In genomic region chr5:51169828-51170227, GRCm38 (mm10) we compare ENCODE assay signal across 28 mouse cellular contexts.
"Had no signal": no experiment of that assay in that cellular context is flagged by ENCODE, and none has a peak within 500 bp of the region (broad histone marks: within the 10 kb centered on the region; RNA-seq: fewer than 3 reads in every experiment).

No protein-coding gene starts in this region.

- H3K4me1 ChIP-seq: heart, embryonic 13.5 days; heart, embryonic 15.5 days; hindbrain, embryonic 13.5 days; hindbrain, embryonic 15.5 days; liver, embryonic 13.5 days; liver, embryonic 15.5 days had no signal

- H3K4me3 ChIP-seq: heart, adult 2 months; heart, embryonic 13.5 days; heart, embryonic 15.5 days; hindbrain, embryonic 13.5 days; hindbrain, embryonic 15.5 days; kidney, embryonic 15.5 days; layer of hippocampus, adult 2 months; limb, embryonic 12.5 days; liver, embryonic 13.5 days; liver, embryonic 15.5 days had no signal

- H3K4me2 ChIP-seq: heart, embryonic 11.5 days; heart, embryonic 13.5 days; heart, embryonic 15.5 days; hindbrain, embryonic 13.5 days; hindbrain, embryonic 15.5 days; kidney, embryonic 15.5 days; limb, embryonic 12.5 days; liver, embryonic 11.5 days; liver, embryonic 13.5 days; liver, embryonic 15.5 days had no signal

- H3K27me3 ChIP-seq: heart, embryonic 13.5 days; heart, embryonic 15.5 days; hindbrain, embryonic 13.5 days; hindbrain, embryonic 15.5 days; kidney, embryonic 15.5 days; limb, embryonic 12.5 days; liver, embryonic 13.5 days; liver, embryonic 15.5 days had no signal

- H3K27ac ChIP-seq: heart, adult 2 months; heart, embryonic 13.5 days; heart, embryonic 15.5 days; hindbrain, embryonic 13.5 days; hindbrain, embryonic 15.5 days; hindbrain, postnatal 0 days; kidney, embryonic 15.5 days; kidney, postnatal 0 days; layer of hippocampus, adult 2 months; limb, embryonic 12.5 days; liver, embryonic 13.5 days; liver, embryonic 15.5 days had no signal

- DNase-seq: gastrocnemius, postnatal 14 days; gastrocnemius, postnatal 36 days; heart, adult 11 months; heart, adult 2 months; heart, postnatal 14 days; heart, postnatal 36 days; kidney, adult 11 months; kidney, adult 2 months; kidney, adult 9 months; kidney, postnatal 25 days; kidney, postnatal 4 days; left cerebral cortex, postnatal 4 days; liver; liver, embryonic 13.5 days; liver, postnatal 0 days had no signal

- H3K9ac ChIP-seq: heart, embryonic 13.5 days; heart, embryonic 15.5 days; hindbrain, embryonic 13.5 days; hindbrain, embryonic 15.5 days; kidney, embryonic 15.5 days; limb, embryonic 12.5 days; liver, embryonic 13.5 days; liver, embryonic 15.5 days; liver, postnatal 0 days had no signal

- H3K36me3 ChIP-seq: heart, embryonic 13.5 days; heart, embryonic 15.5 days; hindbrain, embryonic 13.5 days; hindbrain, embryonic 15.5 days; kidney, embryonic 15.5 days; limb, embryonic 12.5 days; liver, embryonic 13.5 days; liver, embryonic 15.5 days had no signal

- H3K9me3 ChIP-seq: heart, embryonic 13.5 days; heart, embryonic 15.5 days; hindbrain, embryonic 13.5 days; hindbrain, embryonic 15.5 days; kidney, embryonic 15.5 days; limb, embryonic 12.5 days; liver, embryonic 13.5 days; liver, embryonic 15.5 days had no signal

- ATAC-seq: hindbrain, postnatal 0 days; intestine, embryonic 16.5 days; liver, postnatal 0 days had no signal
